ENCODE assay signal across 8 mouse cellular contexts in genomic region chr5:76529040-76529703, GRCm38 (mm10). TPM values are rescaled to one million over a fixed set of nuclear protein-coding genes. Genes with fewer than 3 reads are reported as not detected.
DNase-seq lines count a peak whose midpoint lies in the region; ATAC-seq lines count a peak whose summit lies in the region.

Exoc1 (plus strand) TSS chr5:76529311.

- H3K27me3 ChIP-seq in intestine, embryonic 14.5 days (replicated peaks; ENCODE audit: control insufficient read depth, insufficient read depth, low read length): no peaks in the 10 kb centered on the region

- intact Hi-C loops in left cerebral cortex, postnatal 14 days (cut with DNase I): no loop called here

- peaks cover 10% of the 10 kb centered on the region; the same call in 1 of the 2 replicates for H3K4me1 ChIP-seq in intestine, embryonic 14.5 days (replicated peaks; ENCODE audit: control insufficient read depth, insufficient read depth, low read length)

- H3K4me3 ChIP-seq in intestine, embryonic 14.5 days (ENCODE audit: low read depth, low read length): peak within 1 kb of the TSS; percentile 99

- WGBS in intestine, embryonic 14.5 days: under 1% methylated on average over 39 of the region's 39 CpGs

- peak; percentile 87 to 88 for DNase-seq in adrenal gland, adult 18-20 months (ENCODE audit: low spot score in 2 of 2)
- DNase-seq in embryo, embryonic 11 days: peak; percentile 96
- peak; percentile 90 for DNase-seq in gastrocnemius, postnatal 25 days
- peak; percentile 94 for DNase-seq in intestine, embryonic 14.5 days (ENCODE audit: low spot score)
- peak; percentile 93 to 95 for DNase-seq in left cerebral cortex, postnatal 14 days (ENCODE audit: low spot score in 2 of 2)
- DNase-seq in mesoderm, embryonic 11.5 days (ENCODE audit: low read depth, low spot score): peak; percentile 97
- peak; percentile 89 to 93 for DNase-seq in right cerebral cortex, postnatal 36 days (ENCODE audit: low spot score in 2 of 2)
- peak; percentile 96 for DNase-seq in yolk sac, embryonic 10.5 days (ENCODE audit: low spot score)

- peak within 1 kb of the TSS; percentile 88 for H3K27ac ChIP-seq in intestine, embryonic 14.5 days (ENCODE audit: low read depth)

- H3K9me3 ChIP-seq in intestine, embryonic 14.5 days (ENCODE audit: control insufficient read depth, low read length): no peaks in the 10 kb centered on the region

- peaks cover 8% of the 10 kb centered on the region; the same call in 1 of the 2 replicates for H3K36me3 ChIP-seq in intestine, embryonic 14.5 days (ENCODE audit: control insufficient read depth, insufficient read depth, low read length)

- H3K4me2 ChIP-seq in intestine, embryonic 14.5 days (ENCODE audit: low read length): peak within 1 kb of the TSS; percentile 96

- ATAC-seq in intestine, embryonic 14.5 days (replicated peaks; ENCODE audit: low FRiP score, low TSS enrichment, low read depth): peak; percentile 99

- peak within 1 kb of the TSS; percentile 85 for H3K9ac ChIP-seq in intestine, embryonic 14.5 days (ENCODE audit: low read length)

RNA-seq across cellular contexts. Expression of gene Exoc1, which starts in this region (rescaled TPM):
- 10 to 100 TPM; 36.2 to 42.2 TPM for total RNA-seq in adrenal gland, adult 18-20 months (2021)
- 10 to 100 TPM; 10.1 to 12.3 TPM for total RNA-seq in gastrocnemius, postnatal 25 days (2021)
- 39.2 and 41.9 TPM in 2 replicates for polyA plus RNA-seq in intestine, embryonic 14.5 days (2014; fragmentation: Nextera tagmentation; extraction: Ambion mirVana)
- 10 to 100 TPM; 51.8 to 59.4 TPM for total RNA-seq in left cerebral cortex, postnatal 14 days (2021)

Comparison
In these comparisons a context has a peak if more than half of its experiments do, and no peak if none do; other contexts are left out.
1. Peak in every context shown above with its lines: DNase-seq, ATAC-seq, H3K4me3 ChIP-seq and H3K27ac ChIP-seq.